Mouse (Mus musculus) kidney, embryonic 14.5 days (tissue): ENCODE results near the gene Rangap1. TPM values are rescaled to one million over a fixed set of nuclear protein-coding genes. Genes with fewer than 3 reads are reported as not detected.
"Not testable (repeated sequence)": the region's sequence is repeated elsewhere in the genome, so short reads cannot be mapped to it uniquely, and the experiment has no call there.

Experiments
- ATAC-seq: fragments of 200-750 bp; cut with Nextera tagmentation; 2 replicates; pipeline ENCODE4 v1.8.0; 2017; ENCODE audit warnings: moderate number of reproducible peaks, mild to moderate bottlenecking, moderate TSS enrichment, moderate library complexity; ENCODE audit not compliant: low FRiP score, low TSS enrichment
- H3K27ac ChIP-seq: fragments of 300-500 bp; sonication (generic); 2 replicates; pipeline ENCODE4 v1.5.1; 2014; ENCODE audit warnings: low read depth, mild to moderate bottlenecking, low read length, moderate library complexity, mixed read lengths
- H3K27me3 ChIP-seq: fragments of 300-500 bp; sonication (generic); 2 replicates; pipeline ENCODE4 v1.6.1; 2014; ENCODE audit warnings: mild to moderate bottlenecking, low read length; ENCODE audit not compliant: control insufficient read depth, insufficient read depth
- H3K36me3 ChIP-seq: fragments of 300-500 bp; sonication (generic); 2 replicates; pipeline ENCODE4 v1.6.1; 2014; ENCODE audit warnings: low read length, mixed read lengths; ENCODE audit not compliant: control insufficient read depth, insufficient read depth
- H3K4me1 ChIP-seq: fragments of 300-500 bp; sonication (generic); 2 replicates; pipeline ENCODE4 v1.6.1; 2014; ENCODE audit warnings: low read length, mixed read lengths; ENCODE audit not compliant: control insufficient read depth, insufficient read depth
- H3K4me2 ChIP-seq: fragments of 300-500 bp; sonication (generic); replicated peaks from 2 replicates; pipeline ENCODE4 v1.6.1; 2014; ENCODE audit warnings: low read depth, mild to moderate bottlenecking, low read length
- H3K4me3 ChIP-seq: fragments of 300-500 bp; sonication (generic); 2 replicates; pipeline ENCODE4 v1.5.1; 2014; ENCODE audit warnings: mild to moderate bottlenecking, low read length
- H3K9ac ChIP-seq: fragments of 300-500 bp; sonication (generic); 2 replicates; pipeline ENCODE4 v1.6.1; 2014; ENCODE audit warnings: low read depth, mild to moderate bottlenecking, low read length, moderate library complexity
- H3K9me3 ChIP-seq: fragments of 300-500 bp; sonication (generic); 2 replicates; pipeline ENCODE4 v1.6.1; 2016; ENCODE audit warnings: low read length; ENCODE audit not compliant: control insufficient read depth
- WGBS: fragments of 180-500 bp; shearing (Covaris S2); extraction: QIAGEN DNeasy Blood & Tissue Kit; methylation state at CpG from one replicate; pipeline ENCODE4 v1.1.7; 2014; 5-methylcytosine and 5-hydroxymethylcytosine counted together
- polyA plus RNA-seq: library from polyadenylated mRNA; unstranded; fragments of >200 nt; fragmentation: Nextera tagmentation; extraction: Ambion mirVana; gene quantifications from 2 replicates; pipeline ENCODE4 v1.2.1, GENCODE M21; 2014

Gene Rangap1
- polyA plus RNA-seq, 1 experiment from 2014 or later = 100.0 TPM

GRCm38 (mm10) chr15:81708991-81709390 is 36.3 kb downstream of the Rangap1 start:
- H3K9ac ChIP-seq = no peak overlapping the region
- WGBS = 95% methylated on average over 11 of the region's 11 CpGs
- no peak overlapping the region for H3K27ac ChIP-seq
- no peaks in the 10 kb centered on the region for H3K27me3 ChIP-seq
- H3K4me3 ChIP-seq = no peak overlapping the region
- no peak overlapping the region for H3K4me2 ChIP-seq
- no peaks in the 10 kb centered on the region for H3K4me1 ChIP-seq
- peaks cover 94% of the 10 kb centered on the region for H3K36me3 ChIP-seq
- ATAC-seq = no peak
- no peaks in the 10 kb centered on the region for H3K9me3 ChIP-seq

- no peak overlapping the region for H3K4me3 ChIP-seq
- H3K4me1 ChIP-seq = no peaks in the 10 kb centered on the region
- H3K27me3 ChIP-seq = no peaks in the 10 kb centered on the region
- no peak overlapping the region for H3K9ac ChIP-seq
- 88% methylated on average over 3 of the region's 3 CpGs for WGBS
- no peak for ATAC-seq
- H3K9me3 ChIP-seq = no peaks in the 10 kb centered on the region
- H3K36me3 ChIP-seq = peaks cover 52% of the 10 kb centered on the region
- H3K4me2 ChIP-seq = no peak overlapping the region
- H3K27ac ChIP-seq = no peak overlapping the region
Measured at GRCm38 (mm10) chr15:81703094-81703489, 42.2 kb downstream of the Rangap1 start.

- H3K9ac ChIP-seq = no peak overlapping the region
- 91% methylated on average over 13 of the region's 13 CpGs for WGBS
- no peak overlapping the region for H3K4me2 ChIP-seq
- no peak overlapping the region for H3K4me3 ChIP-seq
- peaks cover 46% of the 10 kb centered on the region for H3K36me3 ChIP-seq
- no peaks in the 10 kb centered on the region for H3K9me3 ChIP-seq
- ATAC-seq = no peak
- no peaks in the 10 kb centered on the region for H3K27me3 ChIP-seq
- H3K4me1 ChIP-seq = no peaks in the 10 kb centered on the region
- no peak overlapping the region for H3K27ac ChIP-seq
Measured at GRCm38 (mm10) chr15:81702306-81703093, 42.8 kb downstream of the Rangap1 start.

DNA sequence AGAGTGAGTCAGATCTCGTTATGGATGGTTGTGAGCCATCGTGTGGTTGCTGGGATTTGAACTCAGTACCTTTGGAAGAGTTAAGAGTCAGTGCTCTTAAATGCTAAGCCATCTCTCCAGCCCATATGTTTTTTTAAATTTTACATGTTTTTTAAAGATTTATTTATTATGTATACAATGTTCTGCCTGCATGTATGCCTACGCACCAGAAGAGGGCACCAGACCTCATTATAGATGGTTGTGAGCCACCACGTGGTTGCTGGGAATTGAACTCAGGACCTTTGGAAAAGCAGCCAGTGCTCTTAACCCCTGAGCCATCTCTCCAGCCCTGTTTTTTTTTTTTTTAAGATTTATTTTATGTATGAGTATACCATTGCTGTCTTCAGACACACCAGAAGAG is 44.0 kb downstream of the Rangap1 start:
- not testable (repeated sequence) for H3K4me2 ChIP-seq

GRCm38 (mm10) chr15:81700601-81701000 is 44.7 kb downstream of the Rangap1 start:
- WGBS = 51% methylated on average over 8 of the region's 8 CpGs
- Histone ChIP-seq H3K4me2 (no peak overlapping the region), H3K27me3 (peaks cover 2% of the 10 kb centered on the region; the same call in 1 of the 2 replicates), H3K27ac (no peak overlapping the region), H3K4me1 (no peaks in the 10 kb centered on the region), H3K9me3 (no peaks in the 10 kb centered on the region), H3K4me3 (no peak overlapping the region), H3K36me3 (peaks cover 30% of the 10 kb centered on the region), H3K9ac (no peak overlapping the region)
- no peak for ATAC-seq

More for the DNA sequence above, 44.0 kb downstream of the Rangap1 start:
- WGBS = 77% methylated on average over 4 of the region's 4 CpGs
- not testable (repeated sequence) for H3K9me3 ChIP-seq, H3K27ac ChIP-seq, H3K4me1 ChIP-seq, H3K27me3 ChIP-seq, H3K4me3 ChIP-seq, H3K9ac ChIP-seq, ATAC-seq
- H3K36me3 ChIP-seq = peaks cover 37% of the 10 kb centered on the region

DNA sequence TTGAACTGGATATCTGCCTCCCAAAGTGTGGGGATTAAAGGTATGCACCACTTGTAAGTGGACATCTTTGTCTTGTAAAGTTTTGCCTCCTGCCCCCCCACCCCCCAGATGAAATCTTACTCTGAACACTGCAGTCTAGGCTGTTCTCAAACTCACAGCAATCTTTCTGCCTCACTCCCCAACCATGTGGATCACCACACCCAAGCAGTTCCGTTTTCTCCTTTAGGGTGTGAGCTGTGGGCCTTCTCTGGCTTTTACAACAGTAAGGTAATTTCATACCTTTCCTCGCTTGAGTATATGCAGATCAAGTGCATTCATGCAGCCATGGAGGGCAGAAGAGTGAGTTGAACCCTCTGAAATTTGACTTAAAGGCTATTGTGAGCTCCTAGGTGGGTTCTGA is 45.2 kb downstream of the Rangap1 start:
- no peak for ATAC-seq
- WGBS = 55% methylated on average over 2 of the region's 2 CpGs
- Histone ChIP-seq H3K27me3 (peaks cover 4% of the 10 kb centered on the region; the same call in 1 of the 2 replicates), H3K4me2 (no peak overlapping the region), H3K4me3 (no peak overlapping the region), H3K27ac (no peak overlapping the region), H3K9me3 (no peaks in the 10 kb centered on the region), H3K9ac (no peak overlapping the region), H3K36me3 (peaks cover 25% of the 10 kb centered on the region), H3K4me1 (no peaks in the 10 kb centered on the region)

DNA sequence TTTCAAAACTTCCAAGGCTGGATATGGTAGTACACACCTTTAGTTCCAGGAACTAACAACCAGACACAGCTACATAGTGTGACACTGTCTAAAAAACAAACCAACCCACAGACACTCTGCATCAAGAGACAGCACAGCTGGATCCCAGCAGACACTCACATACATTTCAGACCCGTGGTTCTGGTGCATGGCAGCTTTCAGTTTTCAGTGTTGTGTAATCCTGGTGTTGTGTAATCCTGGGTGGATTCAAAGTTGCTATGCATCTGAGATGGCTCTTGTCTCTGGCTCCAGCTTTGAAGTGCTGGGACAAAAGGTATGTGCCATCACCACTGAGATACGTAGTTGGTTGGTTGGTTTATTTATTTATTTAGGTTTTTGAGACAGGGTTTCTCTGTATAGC is 46.8 kb downstream of the Rangap1 start:
- Histone ChIP-seq H3K4me1 (0 out of 2 replicates have a peak, but pooled peaks cover 5% of the 10 kb centered on the region), H3K27me3 (peaks cover 19% of the 10 kb centered on the region), H3K4me2 (no peak overlapping the region), H3K9ac (no peak overlapping the region), H3K36me3 (peaks cover 9% of the 10 kb centered on the region), H3K4me3 (no peak overlapping the region), H3K27ac (no peak overlapping the region), H3K9me3 (no peaks in the 10 kb centered on the region)
- no peak for ATAC-seq
- 77% methylated on average over 2 of the region's 2 CpGs for WGBS

DNA sequence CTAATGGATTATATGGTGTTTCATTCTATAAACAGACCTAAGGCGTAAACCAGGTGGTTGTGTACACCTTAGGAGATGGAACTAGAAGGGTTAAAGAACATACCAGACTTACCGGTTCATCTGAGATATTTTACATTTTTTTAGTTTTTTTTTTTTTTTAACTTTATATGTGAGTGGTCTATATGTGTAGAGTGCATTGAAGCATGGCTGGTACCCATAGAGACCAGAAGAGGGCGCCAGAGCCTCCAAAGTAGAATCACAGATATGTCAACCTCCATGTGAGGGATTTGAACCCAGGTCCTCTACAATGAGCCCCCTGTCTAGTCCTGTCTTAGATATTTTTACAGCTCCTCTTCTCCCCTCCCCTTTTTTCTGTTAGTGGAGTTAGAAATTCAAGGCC is 47.5 kb downstream of the Rangap1 start:
- Histone ChIP-seq H3K9ac (no peak overlapping the region), H3K27me3 (peaks cover 26% of the 10 kb centered on the region), H3K4me1 (0 out of 2 replicates have a peak, but pooled peaks cover 5% of the 10 kb centered on the region), H3K9me3 (no peaks in the 10 kb centered on the region), H3K4me2 (no peak overlapping the region), H3K36me3 (peaks cover 2% of the 10 kb centered on the region; the same call in 1 of the 2 replicates), H3K27ac (no peak overlapping the region), H3K4me3 (no peak overlapping the region)
- ATAC-seq = no peak
- 51% methylated on average over 3 of the region's 3 CpGs for WGBS

- H3K9ac ChIP-seq = no peak within 1 kb of the TSS
- peaks cover 32% of the 10 kb centered on the region for H3K27me3 ChIP-seq
- 74% methylated on average over 7 of the region's 7 CpGs for WGBS
- no peak within 1 kb of the TSS for H3K4me3 ChIP-seq
- H3K27ac ChIP-seq = no peak within 1 kb of the TSS
- ATAC-seq = no peak
- H3K36me3 ChIP-seq = no peaks in the 10 kb centered on the region
- no peak within 1 kb of the TSS for H3K4me2 ChIP-seq
- 0 out of 2 replicates have a peak, but pooled peaks cover 5% of the 10 kb centered on the region for H3K4me1 ChIP-seq
- H3K9me3 ChIP-seq = no peaks in the 10 kb centered on the region
Measured at GRCm38 (mm10) chr15:81697175-81697574, 48.2 kb downstream of the Rangap1 start, which contains the start of gene Chadl. TSS of gene Chadl (minus strand) at chr15:81697287.
